Mouse (Mus musculus) liver, postnatal 0 days (tissue): ENCODE measurements around the gene Sept3. TPM values are rescaled to one million over a fixed set of nuclear protein-coding genes. Genes with fewer than 3 reads are reported as not detected.
A peak's percentile ranks its signal among the peaks of the same experiment; 100 is the strongest.

Source experiments
- ATAC-seq: fragments of 200-750 bp; cut with Nextera tagmentation; 2 replicates; pipeline ENCODE4 v1.8.0; 2017; ENCODE audit warnings: mild to moderate bottlenecking, moderate library complexity
- DNase-seq: peaks from one replicate; pipeline ENCODE4 v3.0.0-alpha.2; 2016
- H3K27ac ChIP-seq: fragments of 300-500 bp; sonication (generic); 2 replicates; pipeline ENCODE4 v1.5.1; 2014; ENCODE audit warnings: antibody characterized with exemption, moderate library complexity, mild to moderate bottlenecking, low read depth
- H3K27me3 ChIP-seq: fragments of 300-500 bp; sonication (generic); 2 replicates; pipeline ENCODE4 v1.6.1; 2014; ENCODE audit warnings: low read length, control low read depth, mixed read lengths; ENCODE audit not compliant: insufficient read depth
- H3K36me3 ChIP-seq: fragments of 300-500 bp; sonication (generic); replicated peaks from 2 replicates; pipeline ENCODE4 v1.6.1; 2014; ENCODE audit warnings: mild to moderate bottlenecking, control low read depth, low read length, moderate library complexity, mixed read lengths; ENCODE audit not compliant: insufficient read depth
- H3K4me1 ChIP-seq: fragments of 300-500 bp; sonication (generic); 2 replicates; pipeline ENCODE4 v1.6.1; 2014; ENCODE audit warnings: antibody characterized with exemption, mild to moderate bottlenecking, control low read depth; ENCODE audit not compliant: insufficient read depth
- H3K4me2 ChIP-seq: fragments of 300-500 bp; sonication (generic); 2 replicates; pipeline ENCODE4 v1.6.1; 2014; ENCODE audit warnings: low read depth, mild to moderate bottlenecking, low read length, moderate library complexity, mixed read lengths
- H3K4me3 ChIP-seq: fragments of 300-500 bp; sonication (generic); 2 replicates; pipeline ENCODE4 v1.5.1; 2014; ENCODE audit warnings: low read depth, low read length
- H3K9ac ChIP-seq: fragments of 300-500 bp; sonication (generic); replicated peaks from 2 replicates; pipeline ENCODE4 v1.6.1; 2014; ENCODE audit warnings: mild to moderate bottlenecking, moderate library complexity
- H3K9me3 ChIP-seq: fragments of 300-500 bp; sonication (generic); 2 replicates; pipeline ENCODE4 v1.6.1; 2016; ENCODE audit warnings: mild to moderate bottlenecking, control low read depth, low read length, mixed read lengths
- CTCF ChIP-seq: sonication (generic); IDR thresholded peaks from 2 replicates; pipeline ENCODE4 v1.5.1; 2016; ENCODE audit warnings: antibody characterized with exemption, low read depth
- EP300 ChIP-seq: IDR thresholded peaks from 2 replicates; pipeline ENCODE4 v1.6.1; 2016; ENCODE audit warnings: antibody characterized with exemption, low read depth, mild to moderate bottlenecking
- WGBS: fragments of 180-500 bp; shearing (Covaris S2); extraction: QIAGEN DNeasy Blood & Tissue Kit; methylation state at CpG from one replicate; pipeline ENCODE4 v1.1.7; 2014; ENCODE audit not compliant: insufficient replicate concordance; 5-methylcytosine and 5-hydroxymethylcytosine counted together
- polyA plus RNA-seq: library from polyadenylated mRNA; unstranded; fragments of >200 nt; fragmentation: Nextera tagmentation; extraction: Ambion mirVana; gene quantifications from 2 replicates; pipeline ENCODE4 v1.2.1, GENCODE M21; 2015

Sept3 gene
- polyA plus RNA-seq, 1 experiment from 2014 or later = 0.06 TPM

DNA sequence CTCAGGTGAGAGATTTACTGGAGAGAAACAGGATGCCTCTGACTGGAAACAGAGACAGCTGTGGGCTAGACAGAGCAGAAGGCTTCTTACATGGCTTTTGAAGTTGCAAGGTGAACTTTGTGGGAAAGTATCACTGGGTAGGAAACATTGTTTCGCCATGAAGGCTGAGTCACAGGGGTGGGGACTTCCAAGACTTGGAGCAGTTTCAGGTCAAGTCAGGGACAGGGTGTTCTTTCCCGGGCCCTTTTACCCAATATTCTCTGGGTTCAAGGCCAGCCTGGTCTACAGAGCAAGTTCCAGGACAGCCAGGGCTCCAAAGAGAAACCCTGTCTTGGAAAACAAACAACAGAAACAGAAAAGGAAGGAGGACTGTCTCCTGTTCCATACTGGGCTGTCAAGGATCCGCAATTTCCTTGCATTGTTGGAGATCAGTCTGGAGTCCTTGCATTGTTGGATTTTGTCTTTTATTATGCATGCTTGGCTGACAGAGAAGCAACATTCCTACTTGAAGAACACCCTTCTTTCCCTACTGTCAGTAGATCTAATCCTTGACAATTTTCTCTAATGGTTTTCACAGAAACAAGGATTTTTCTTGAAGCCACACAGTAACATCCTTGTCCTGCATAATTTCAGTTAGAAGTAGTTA is 27.4 kb upstream of the Sept3 start:
- Histone ChIP-seq H3K27ac (no peak overlapping the region), H3K36me3 (0 out of 2 replicates have a peak, but pooled peaks cover 2% of the 10 kb centered on the region), H3K4me1 (peaks cover 16% of the 10 kb centered on the region), H3K9ac (no peak overlapping the region), H3K4me3 (no peak overlapping the region), H3K27me3 (no peaks in the 10 kb centered on the region), H3K4me2 (no peak overlapping the region), H3K9me3 (0 out of 2 replicates have a peak, but pooled peaks cover 3% of the 10 kb centered on the region)
- no peak for ATAC-seq
- 53% methylated on average over 3 of the region's 3 CpGs for WGBS
- TF ChIP-seq CTCF (no peak), EP300 (no peak)
- no peak for DNase-seq

DNA sequence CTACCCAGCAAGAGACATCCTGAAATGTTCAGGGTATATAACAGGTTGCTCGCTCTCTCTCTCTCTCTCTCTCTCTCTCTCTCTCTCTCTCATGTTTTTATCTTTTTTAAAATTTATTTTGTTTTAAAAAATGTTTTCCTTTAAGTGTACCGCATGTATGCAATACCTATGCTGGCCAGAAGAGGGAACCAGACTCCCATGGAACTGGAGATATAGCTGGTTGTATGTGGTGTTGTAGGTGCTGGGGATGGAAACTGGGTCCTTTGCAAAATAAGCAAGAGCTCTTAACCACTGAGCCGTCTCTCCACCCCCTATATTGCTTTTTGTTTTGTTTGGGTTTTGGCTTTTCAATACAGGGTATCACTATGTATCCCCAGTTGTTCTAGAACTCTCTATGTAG is 23.1 kb upstream of the Sept3 start:
- WGBS = 82% methylated on average over 3 of the region's 3 CpGs
- Histone ChIP-seq H3K36me3 (no peaks in the 10 kb centered on the region), H3K9me3 (0 out of 2 replicates have a peak, but pooled peaks cover 3% of the 10 kb centered on the region), H3K4me1 (no peaks in the 10 kb centered on the region), H3K4me2 (no peak overlapping the region), H3K4me3 (no peak overlapping the region), H3K9ac (no peak overlapping the region), H3K27ac (no peak overlapping the region), H3K27me3 (no peaks in the 10 kb centered on the region)
- ATAC-seq = no peak
- TF ChIP-seq CTCF = peak; percentile 57
- TF ChIP-seq EP300 = no peak
- no peak for DNase-seq

DNA sequence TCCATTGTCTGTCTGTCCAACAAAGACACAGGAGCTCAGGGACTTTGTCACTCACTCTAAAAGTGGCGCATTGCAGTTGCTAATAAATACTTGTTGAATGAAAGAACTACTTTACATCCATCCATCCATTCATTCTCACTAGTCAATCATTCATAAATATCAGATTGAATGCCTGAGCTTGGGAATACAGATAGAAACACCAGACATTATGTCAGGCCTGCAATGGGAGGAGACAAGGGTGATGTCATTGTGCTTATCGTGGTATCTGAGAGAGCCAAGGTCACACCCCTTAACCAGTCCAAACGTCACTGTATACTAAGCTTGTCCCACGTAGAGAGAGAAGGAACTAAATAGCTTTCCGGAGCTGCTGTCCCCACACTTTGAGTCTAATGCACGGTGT is 22.6 kb upstream of the Sept3 start, which contains the start of gene 1500009C09Rik:
Gene 1500009C09Rik, plus strand, starts transcription at position 301 of the 400 bp plus-strand sequence.
- 64% methylated on average over 6 of the region's 6 CpGs for WGBS

DNA sequence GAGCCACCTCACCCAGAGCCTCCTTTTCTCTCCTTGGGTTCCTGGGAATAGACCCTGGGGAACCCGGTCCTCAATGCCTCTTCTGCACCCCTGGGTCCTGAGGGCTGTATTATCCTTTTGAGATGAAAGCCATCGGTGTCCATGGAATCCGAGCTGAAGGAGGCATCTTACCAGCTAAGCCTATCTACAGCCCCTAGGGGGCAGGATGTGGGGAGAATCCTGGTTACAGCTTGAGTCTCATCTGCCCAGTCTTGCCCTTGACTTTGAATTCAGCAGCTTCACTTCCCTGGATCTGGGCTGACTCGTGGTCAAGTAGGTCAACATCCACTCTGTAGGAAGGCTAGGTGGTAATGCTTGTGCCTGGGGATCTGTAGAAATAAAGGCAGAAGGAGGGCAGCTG is 19.4 kb upstream of the Sept3 start:
- H3K27me3 ChIP-seq = no peaks in the 10 kb centered on the region
- H3K36me3 ChIP-seq = no peaks in the 10 kb centered on the region
- DNase-seq (no peak), ATAC-seq (no peak)
- H3K9me3 ChIP-seq = peaks cover 3% of the 10 kb centered on the region; the same call in 1 of the 2 replicates
- no peak for TF ChIP-seq EP300
- peak; percentile 41 for TF ChIP-seq CTCF
- no peak overlapping the region for H3K9ac ChIP-seq
- WGBS = 49% methylated on average over 4 of the region's 4 CpGs
- no peak overlapping the region for H3K27ac ChIP-seq
- H3K4me3 ChIP-seq = no peak overlapping the region
- H3K4me2 ChIP-seq = no peak overlapping the region
- no peaks in the 10 kb centered on the region for H3K4me1 ChIP-seq

More for the DNA sequence above, 22.6 kb upstream of the Sept3 start, which contains the start of gene 1500009C09Rik:
- no peaks in the 10 kb centered on the region for H3K4me1 ChIP-seq
- H3K9ac ChIP-seq = no peak within 1 kb of the TSS
- no peak within 1 kb of the TSS for H3K4me2 ChIP-seq
- TF ChIP-seq CTCF (no peak), EP300 (no peak)
- no peak for ATAC-seq
- no peaks in the 10 kb centered on the region for H3K27me3 ChIP-seq
- H3K9me3 ChIP-seq = 0 out of 2 replicates have a peak, but pooled peaks cover 3% of the 10 kb centered on the region
- no peak within 1 kb of the TSS for H3K27ac ChIP-seq
- no peak for DNase-seq
- H3K36me3 ChIP-seq = no peaks in the 10 kb centered on the region
- H3K4me3 ChIP-seq = no peak within 1 kb of the TSS

DNA sequence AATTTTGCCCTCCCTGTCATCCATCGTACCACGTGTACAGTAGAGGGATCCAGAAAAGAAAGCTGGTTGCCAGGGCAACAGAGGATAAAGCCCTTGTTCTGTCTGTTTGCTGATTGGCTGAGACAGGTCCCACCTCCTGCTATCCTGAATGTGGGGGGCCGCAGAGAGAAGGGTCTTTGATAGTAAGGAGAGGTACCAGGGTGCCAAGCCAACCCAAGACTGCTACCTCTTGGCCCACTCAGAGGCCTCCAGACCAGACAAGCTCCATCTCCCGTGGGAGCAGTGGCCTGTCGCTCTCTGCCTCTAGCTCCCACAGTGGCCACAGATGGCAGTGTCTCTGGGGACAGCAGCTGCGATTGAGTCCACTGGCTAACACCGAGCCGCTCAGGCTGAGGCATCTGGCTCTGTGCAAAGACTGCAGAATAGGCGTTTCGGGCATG is 18.7 kb upstream of the Sept3 start:
- H3K36me3 ChIP-seq = no peaks in the 10 kb centered on the region
- no peak overlapping the region for H3K9ac ChIP-seq
- H3K4me1 ChIP-seq = no peaks in the 10 kb centered on the region
- no peaks in the 10 kb centered on the region for H3K27me3 ChIP-seq
- DNase-seq = peak; percentile 54
- 38% methylated on average over 10 of the region's 10 CpGs for WGBS
- no peak for TF ChIP-seq EP300
- peak; percentile 26; the same call in 1 of the 2 replicates for TF ChIP-seq CTCF
- H3K4me2 ChIP-seq = no peak overlapping the region
- no peak overlapping the region for H3K27ac ChIP-seq
- ATAC-seq = peak; percentile 38; the same call in 1 of the 2 replicates
- peaks cover 3% of the 10 kb centered on the region; the same call in 1 of the 2 replicates for H3K9me3 ChIP-seq
- no peak overlapping the region for H3K4me3 ChIP-seq

DNA sequence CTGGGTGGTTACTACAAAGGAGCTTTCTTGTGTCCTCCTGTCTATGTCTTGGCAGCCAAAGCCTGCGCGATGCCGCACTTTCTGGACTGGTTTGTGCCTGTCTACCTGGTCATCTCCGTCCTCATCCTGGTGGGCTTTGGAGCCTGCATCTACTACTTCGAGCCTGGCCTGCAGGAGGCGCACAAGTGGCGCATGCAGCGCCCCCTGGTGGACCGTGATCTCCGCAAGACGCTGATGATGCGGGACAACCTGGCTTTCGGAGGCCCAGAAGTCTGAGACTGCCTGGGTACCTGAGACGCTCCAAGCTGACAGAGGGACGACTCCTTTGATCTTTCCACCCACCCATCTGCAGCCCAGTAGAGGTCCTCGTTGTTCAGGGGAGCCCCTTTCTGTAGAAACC is 15.2 kb upstream of the Sept3 start:
- ATAC-seq (peak; percentile 36; the same call in 1 of the 2 replicates), DNase-seq (peak; percentile 83)
- no peaks in the 10 kb centered on the region for H3K4me1 ChIP-seq
- 0 out of 2 replicates have a peak, but pooled peaks cover 1% of the 10 kb centered on the region for H3K27me3 ChIP-seq
- no peak overlapping the region for H3K27ac ChIP-seq
- H3K9me3 ChIP-seq = no peaks in the 10 kb centered on the region; the same call in 1 of the 2 replicates
- TF ChIP-seq EP300 (no peak), CTCF (peak; percentile 99)
- H3K9ac ChIP-seq = no peak overlapping the region
- H3K36me3 ChIP-seq = no peaks in the 10 kb centered on the region
- WGBS = 11% methylated on average over 16 of the region's 16 CpGs
- H3K4me2 ChIP-seq = no peak overlapping the region
- no peak overlapping the region for H3K4me3 ChIP-seq
